Mouse (Mus musculus) testis, adult 2 months (tissue): Measurements from ENCODE around the gene Wdr62.

Experiments used
- CTCF ChIP-seq: fragments of 200-500 bp; IDR thresholded peaks from 2 replicates; pipeline ENCODE4 v1.5.1; 2012; ENCODE audit warnings: low read depth, mild to moderate bottlenecking, inconsistent platforms, low read length, moderate library complexity; ENCODE audit not compliant: control insufficient read depth, insufficient read depth, insufficient replicate concordance
- POLR2A ChIP-seq: fragments of 200-500 bp; IDR thresholded peaks from 2 replicates; pipeline ENCODE4 v1.6.1; 2012; ENCODE audit warnings: low read depth, mild to moderate bottlenecking, inconsistent platforms, low read length, moderate library complexity; ENCODE audit not compliant: control insufficient read depth

DNA sequence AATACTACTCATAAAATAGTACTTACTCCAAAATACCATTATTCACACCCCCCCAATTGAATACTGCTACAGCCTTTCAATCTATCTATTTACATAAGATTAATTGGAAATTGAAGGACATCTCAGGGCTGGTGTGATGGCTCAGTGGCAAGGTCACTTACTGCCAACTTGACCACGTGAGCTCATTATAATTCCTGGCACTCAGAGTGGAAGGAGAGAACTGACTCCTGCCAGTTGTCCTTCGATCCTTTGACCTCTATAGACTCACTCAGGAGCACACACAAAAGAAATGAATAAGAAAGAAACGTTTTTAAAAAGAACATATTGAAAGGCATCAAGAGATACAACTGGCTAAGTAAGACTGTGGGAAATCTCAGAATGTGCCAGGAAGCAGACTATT is 64.3 kb downstream of the Wdr62 start:
- TF ChIP-seq POLR2A (no peak), CTCF (no peak)
